Mouse (Mus musculus) olfactory bulb, adult 2 months (tissue): ENCODE measurements at regions not wholly inside any gene's neighbourhood (a gene's known extent, or its start where the extent isn't known, plus 50 kb on each side); places are given as distances from the start of the nearest gene placed in this dataset.

Experiments used
- CTCF ChIP-seq: fragments of 200-500 bp; IDR thresholded peaks from 2 replicates; pipeline ENCODE4 v1.5.1; 2012; ENCODE audit warnings: low read depth, mild to moderate bottlenecking, low read length, moderate library complexity; ENCODE audit not compliant: insufficient read depth
- POLR2A ChIP-seq: fragments of 200-500 bp; IDR thresholded peaks from 2 replicates; pipeline ENCODE4 v1.6.1; 2012; ENCODE audit warnings: mild to moderate bottlenecking, low read depth, low read length, moderate library complexity; ENCODE audit not compliant: insufficient read depth

DNA sequence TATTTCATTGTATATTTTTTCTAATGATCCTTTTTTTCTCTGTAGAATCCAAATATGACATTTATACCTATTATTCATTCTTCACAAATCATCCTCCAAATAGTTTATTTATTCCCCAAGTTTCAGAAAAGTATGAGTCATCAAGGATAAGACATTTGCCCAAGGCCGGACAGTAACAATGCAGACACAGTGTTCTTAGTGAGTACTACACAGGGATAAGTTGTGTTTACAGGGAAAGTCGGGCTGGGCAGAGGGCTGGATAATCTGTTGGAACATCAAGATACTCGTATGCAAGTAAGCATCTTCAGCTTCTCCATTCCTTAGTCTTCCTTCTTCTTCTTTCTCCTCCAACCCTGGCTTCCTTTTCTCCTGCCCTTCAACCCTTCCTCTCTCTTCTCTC, 500.9 kb upstream of the Got2 start:
- TF ChIP-seq POLR2A (no peak), CTCF (no peak)
